Mouse (Mus musculus) C2C12 (cell line): ENCODE data around the gene Ghrhr. TPM values are rescaled to one million over a fixed set of nuclear protein-coding genes. Genes with fewer than 3 reads are reported as not detected.

ENCODE experiments used
- H3K27me3 ChIP-seq: one replicate; pipeline ENCODE4 v1.6.1; 2011; ENCODE audit not compliant: control insufficient read depth, insufficient read depth, insufficient read length
- H3K36me3 ChIP-seq: one replicate; pipeline ENCODE4 v1.6.1; 2011; ENCODE audit not compliant: control insufficient read depth, insufficient read depth
- H3K4me3 ChIP-seq: one replicate; pipeline ENCODE4 v1.5.1; 2011; ENCODE audit warnings: mild to moderate bottlenecking, control low read depth; ENCODE audit not compliant: poor library complexity, insufficient read depth, severe bottlenecking
- H3K79me2 ChIP-seq: one replicate; pipeline ENCODE4 v1.6.1; 2011; ENCODE audit not compliant: control insufficient read depth, insufficient read depth
- H3K79me3 ChIP-seq: one replicate; pipeline ENCODE4 v1.6.1; 2011; ENCODE audit warnings: low read depth, control low read depth
- H3ac ChIP-seq: one replicate; pipeline ENCODE3; 2011; ENCODE audit warnings: low read depth; ENCODE audit not compliant: control insufficient read depth, insufficient read length
- CEBPB ChIP-seq: IDR thresholded peaks from one replicate; pipeline ENCODE4 v1.6.1; 2011; ENCODE audit warnings: low read depth, mild to moderate bottlenecking, control low read depth, moderate library complexity
- CTCF ChIP-seq: IDR thresholded peaks from one replicate; pipeline ENCODE4 v1.5.1; 2011; ENCODE audit not compliant: control insufficient read depth, insufficient read depth, insufficient read length
- FOSL1 ChIP-seq: IDR thresholded peaks from one replicate; pipeline ENCODE4 v1.8.0; 2011; ENCODE audit warnings: mild to moderate bottlenecking, low read length; ENCODE audit not compliant: poor library complexity, insufficient read depth, severe bottlenecking
- MAX ChIP-seq: IDR thresholded peaks from one replicate; pipeline ENCODE4 v1.6.1; 2011; ENCODE audit warnings: mild to moderate bottlenecking, control low read depth
- MYOD1 ChIP-seq: IDR thresholded peaks from one replicate; pipeline ENCODE4 v1.6.1; 2011; ENCODE audit warnings: low read depth; ENCODE audit not compliant: control insufficient read depth, insufficient read length
- MYOG ChIP-seq: IDR thresholded peaks from one replicate; pipeline ENCODE4 v1.6.1; 2011; ENCODE audit not compliant: control insufficient read depth, insufficient read length; ENCODE audit errors: extremely low read depth
- USF1 ChIP-seq: IDR thresholded peaks from one replicate; pipeline ENCODE4 v1.6.1; 2011; ENCODE audit warnings: low read depth, mild to moderate bottlenecking, control low read depth, moderate library complexity
- polyA plus RNA-seq: library from polyadenylated mRNA; unstranded; fragments of >200 nt; fragmentation: generic; extraction: Trizol; gene quantifications from one replicate; pipeline ENCODE4 v1.2.1, GENCODE M21; 2012; ENCODE audit warnings: missing spikeins

The Ghrhr gene
- polyA plus RNA-seq, 1 experiment: not detected

- H3K79me2 ChIP-seq: peaks cover 15% of the 10 kb centered on the region
- H3K27me3 ChIP-seq: no peaks in the 10 kb centered on the region
- TF ChIP-seq FOSL1: no peak
- no peak for TF ChIP-seq USF1
- TF ChIP-seq CTCF: no peak
- no peak for TF ChIP-seq CEBPB
- TF ChIP-seq MAX: no peak
- TF ChIP-seq MYOD1: no peak
- no peak for TF ChIP-seq MYOG
- H3K36me3 ChIP-seq: no peaks in the 10 kb centered on the region
- peaks cover 10% of the 10 kb centered on the region for H3K79me3 ChIP-seq
- H3K4me3 ChIP-seq: no peak overlapping the region
- H3ac ChIP-seq: no peak overlapping the region
Measured at GRCm38 (mm10) chr6:55332773-55333109, 43.4 kb upstream of the Ghrhr start.

GRCm38 (mm10) chr6:55335989-55336514 is 40.0 kb upstream of the Ghrhr start, which contains the start of gene Aqp1:
Gene Aqp1, plus strand, starts transcription at chr6:55336432.
- peak within 1 kb of the TSS; percentile 71 for H3ac ChIP-seq
- no peak for TF ChIP-seq FOSL1
- TF ChIP-seq MAX: no peak
- TF ChIP-seq MYOG: no peak
- TF ChIP-seq CTCF: no peak
- TF ChIP-seq USF1: no peak
- no peak for TF ChIP-seq MYOD1
- TF ChIP-seq CEBPB: no peak
- H3K36me3 ChIP-seq: peaks cover 6% of the 10 kb centered on the region
- H3K79me3 ChIP-seq: peaks cover 29% of the 10 kb centered on the region
- peaks cover 46% of the 10 kb centered on the region for H3K79me2 ChIP-seq
- peak within 1 kb of the TSS; percentile 51 for H3K4me3 ChIP-seq
- H3K27me3 ChIP-seq: no peaks in the 10 kb centered on the region

GRCm38 (mm10) chr6:55337242-55337641 is 38.9 kb upstream of the Ghrhr start:
- Histone ChIP-seq H3K79me3 (peaks cover 40% of the 10 kb centered on the region), H3K36me3 (peaks cover 16% of the 10 kb centered on the region), H3K79me2 (peaks cover 58% of the 10 kb centered on the region), H3K4me3 (peak overlapping the region; percentile 51), H3ac (peak overlapping the region; percentile 83), H3K27me3 (no peaks in the 10 kb centered on the region)
- no peak for TF ChIP-seq CEBPB
- no peak for TF ChIP-seq CTCF
- no peak for TF ChIP-seq MYOG
- TF ChIP-seq FOSL1: no peak
- no peak for TF ChIP-seq USF1
- TF ChIP-seq MYOD1: no peak
- no peak for TF ChIP-seq MAX

GRCm38 (mm10) chr6:55338077-55338476 is 38.0 kb upstream of the Ghrhr start:
- Histone ChIP-seq H3K4me3 (peak overlapping the region; percentile 51), H3K27me3 (no peaks in the 10 kb centered on the region), H3K79me2 (peaks cover 66% of the 10 kb centered on the region), H3ac (peak overlapping the region; percentile 83), H3K36me3 (peaks cover 25% of the 10 kb centered on the region), H3K79me3 (peaks cover 47% of the 10 kb centered on the region)
- TF ChIP-seq MYOG (no peak), MAX (no peak), MYOD1 (no peak), FOSL1 (no peak), USF1 (no peak), CEBPB (no peak), CTCF (no peak)

- H3ac ChIP-seq: peak overlapping the region; percentile 83
- H3K79me2 ChIP-seq: peaks cover 77% of the 10 kb centered on the region
- H3K36me3 ChIP-seq: peaks cover 36% of the 10 kb centered on the region
- no peaks in the 10 kb centered on the region for H3K27me3 ChIP-seq
- peaks cover 50% of the 10 kb centered on the region for H3K79me3 ChIP-seq
- TF ChIP-seq MAX (no peak), MYOD1 (peak; percentile 87), USF1 (no peak), CTCF (no peak), FOSL1 (peak; percentile 87), MYOG (no peak), CEBPB (no peak)
- H3K4me3 ChIP-seq: peak overlapping the region; percentile 51
Measured at GRCm38 (mm10) chr6:55338934-55339825, 36.9 kb upstream of the Ghrhr start.
